ENCODE assay signal across 13 mouse cellular contexts in genomic region chr6:145886277-145886676, GRCm38 (mm10). TPM values are rescaled to one million over a fixed set of nuclear protein-coding genes. Genes with fewer than 3 reads are reported as not detected.
DNase-seq lines count a peak whose midpoint lies in the region; ATAC-seq and TF ChIP-seq lines count a peak whose summit lies in the region.
"Had no signal": no experiment of that assay in that cellular context is flagged by ENCODE, and none has a peak within 500 bp of the region (broad histone marks: within the 10 kb centered on the region; RNA-seq: fewer than 3 reads in every experiment).

No protein-coding gene starts in this region.

- TF ChIP-seq CTCF in lung, postnatal 0 days (IDR thresholded peaks at IDR 0.05): no peak
- no peak for TF ChIP-seq CTCF in liver, postnatal 0 days (IDR thresholded peaks at IDR 0.05; ENCODE audit: low read depth)

- TF ChIP-seq EP300 in lung, postnatal 0 days (IDR thresholded peaks at IDR 0.05): no peak
- no peak for TF ChIP-seq EP300 in liver, postnatal 0 days (IDR thresholded peaks at IDR 0.05; ENCODE audit: low read depth)

- H3K27ac ChIP-seq in heart, embryonic 12.5 days (ENCODE audit: poor library complexity, severe bottlenecking): peak overlapping the region; percentile 66
- H3K27ac ChIP-seq in lung, postnatal 0 days (ENCODE audit: low read length): no peak overlapping the region
- no peak overlapping the region for H3K27ac ChIP-seq in liver, postnatal 0 days (ENCODE audit: low read depth)
- H3K27ac ChIP-seq: kidney, postnatal 0 days; macrophage had no signal

- no peaks in the 10 kb centered on the region for H3K9me3 ChIP-seq in heart, embryonic 12.5 days (replicated peaks)
- no peaks in the 10 kb centered on the region for H3K9me3 ChIP-seq in lung, postnatal 0 days (ENCODE audit: low read length)
- no peaks in the 10 kb centered on the region for H3K9me3 ChIP-seq in liver, postnatal 0 days (ENCODE audit: low read length)

- peak; percentile 23 to 59 for DNase-seq in lung, adult 18-20 months
- no peak for DNase-seq in lung, postnatal 14 days
- DNase-seq in fat pad, adult 2 months (ENCODE audit: extremely low read depth, low read depth, low spot score): peak; percentile 86
- DNase-seq in lung, postnatal 0 days (ENCODE audit: low spot score): peak; percentile 76
- no peak for DNase-seq in liver, postnatal 0 days
- DNase-seq: cerebellum, adult 2 months; right cerebral cortex, adult 18-20 months had no signal

- H3K4me1 ChIP-seq in heart, embryonic 12.5 days (replicated peaks): peaks cover 11% of the 10 kb centered on the region
- H3K4me1 ChIP-seq in lung, postnatal 0 days (ENCODE audit: insufficient read depth, low read depth, low read length): no peaks in the 10 kb centered on the region
- H3K4me1 ChIP-seq in liver, postnatal 0 days (ENCODE audit: insufficient read depth): no peaks in the 10 kb centered on the region

- no peak overlapping the region for H3K9ac ChIP-seq in heart, embryonic 12.5 days
- no peak overlapping the region for H3K9ac ChIP-seq in lung, postnatal 0 days (replicated peaks; ENCODE audit: low read depth)
- H3K9ac ChIP-seq in liver, postnatal 0 days (replicated peaks): no peak overlapping the region

- 20% methylated on average over 8 of the region's 8 CpGs for WGBS in heart, embryonic 12.5 days
- 37% methylated on average over 8 of the region's 8 CpGs for WGBS in lung, postnatal 0 days
- 68% methylated on average over 8 of the region's 8 CpGs for WGBS in liver, postnatal 0 days (ENCODE audit: insufficient replicate concordance)

- H3K4me3 ChIP-seq in heart, embryonic 12.5 days: no peak overlapping the region
- no peak overlapping the region for H3K4me3 ChIP-seq in lung, postnatal 0 days (ENCODE audit: low read depth, low read length)
- no peak overlapping the region for H3K4me3 ChIP-seq in liver, postnatal 0 days (ENCODE audit: low read depth, low read length)

- 0 out of 2 replicates have a peak, but pooled peaks cover 3% of the 10 kb centered on the region for H3K27me3 ChIP-seq in heart, embryonic 12.5 days (replicated peaks)
- H3K27me3 ChIP-seq in lung, postnatal 0 days (replicated peaks; ENCODE audit: insufficient read depth, low read length): no peaks in the 10 kb centered on the region
- no peaks in the 10 kb centered on the region for H3K27me3 ChIP-seq in liver, postnatal 0 days (ENCODE audit: insufficient read depth, low read length)

- H3K4me2 ChIP-seq in heart, embryonic 12.5 days: 0 out of 2 replicates have a peak overlapping the region, but pooled peaks have one; percentile 10
- H3K4me2 ChIP-seq in lung, postnatal 0 days (replicated peaks; ENCODE audit: low read depth, low read length): no peak overlapping the region
- no peak overlapping the region for H3K4me2 ChIP-seq in liver, postnatal 0 days (ENCODE audit: low read depth, low read length)

- no peaks in the 10 kb centered on the region for H3K36me3 ChIP-seq in heart, embryonic 12.5 days
- H3K36me3 ChIP-seq in lung, postnatal 0 days (ENCODE audit: insufficient read depth, low read length): no peaks in the 10 kb centered on the region
- H3K36me3 ChIP-seq in liver, postnatal 0 days (replicated peaks; ENCODE audit: insufficient read depth, low read length): no peaks in the 10 kb centered on the region

- ATAC-seq in heart, embryonic 12.5 days (ENCODE audit: insufficient number of reproducible peaks, low FRiP score): peak; percentile 84; the same call in 1 of the 2 replicates
- ATAC-seq in lung, postnatal 0 days: peak; percentile 65
- no peak for ATAC-seq in activated CD4-positive, CD25-positive, alpha-beta regulatory T cell, adult 4 months
- no peak for ATAC-seq in frontal cortex, adult (ENCODE audit: low TSS enrichment)
- no peak for ATAC-seq in liver, postnatal 0 days
- ATAC-seq: inflammation-experienced regulatory T-cells, adult 6 months had no signal

RNA-seq across cellular contexts. Expression of gene Bhlhe41, which starts 20.9 kb away (rescaled TPM):
- polyA plus RNA-seq in heart, embryonic 12.5 days (2016; fragmentation: Nextera tagmentation; extraction: Ambion mirVana): 6.5 and 6.9 TPM in 2 replicates
- 3.1 and 4.6 TPM in 2 replicates for polyA plus RNA-seq in lung, postnatal 0 days (2015; fragmentation: Nextera tagmentation; extraction: Ambion mirVana)
- polyA plus RNA-seq in activated CD4-positive, CD25-positive, alpha-beta regulatory T cell, adult 4 months (2017; shearing (Covaris generic)): under 1 TPM; 0.05 to 0.17 TPM
- polyA plus RNA-seq in liver, postnatal 0 days (2015; fragmentation: Nextera tagmentation; extraction: Ambion mirVana): 0.22 and 0.24 TPM in 2 replicates

RNA-seq across cellular contexts. Expression of gene Sspn, which starts 45.2 kb away (rescaled TPM):
- 64.9 and 68.6 TPM in 2 replicates for polyA plus RNA-seq in heart, embryonic 12.5 days (2016; fragmentation: Nextera tagmentation; extraction: Ambion mirVana)
- 7.6 and 9.7 TPM in 2 replicates for polyA plus RNA-seq in lung, postnatal 0 days (2015; fragmentation: Nextera tagmentation; extraction: Ambion mirVana)
- not detected for polyA plus RNA-seq in activated CD4-positive, CD25-positive, alpha-beta regulatory T cell, adult 4 months (2017; shearing (Covaris generic))
- 0.51 and 0.60 TPM in 2 replicates for polyA plus RNA-seq in liver, postnatal 0 days (2015; fragmentation: Nextera tagmentation; extraction: Ambion mirVana)

Comparison
In these comparisons a context has a peak if more than half of its experiments do, and no peak if none do; other contexts are left out.
1. DNase-seq: peak in lung, adult 18-20 months (2 of 2), fat pad, adult 2 months (single experiment) and lung, postnatal 0 days (single experiment); none in lung, postnatal 14 days (single experiment) and liver, postnatal 0 days (single experiment).
2. ATAC-seq: peak in heart, embryonic 12.5 days (single experiment) and lung, postnatal 0 days (single experiment); none in activated CD4-positive, CD25-positive, alpha-beta regulatory T cell, adult 4 months (single experiment), frontal cortex, adult (single experiment) and liver, postnatal 0 days (single experiment).